Mouse (Mus musculus) liver, embryonic 14.5 days (tissue): Measurements from ENCODE around the gene Gstt3. TPM values are rescaled to one million over a fixed set of nuclear protein-coding genes. Genes with fewer than 3 reads are reported as not detected.

ENCODE experiments used
- ATAC-seq: fragments of 200-750 bp; cut with Nextera tagmentation; 2 replicates; pipeline ENCODE4 v1.8.0; 2017; ENCODE audit warnings: moderate number of reproducible peaks, mild to moderate bottlenecking, moderate library complexity; ENCODE audit not compliant: insufficient read depth
- DNase-seq, 3 experiments: peaks; one replicate each; pipeline ENCODE4 v3.0.0-alpha.2; 2012 to 2013; ENCODE audit warnings: low read depth in 3 of 3, low spot score in 3 of 3
- H3K27ac ChIP-seq: fragments of 300-500 bp; sonication (generic); 2 replicates; pipeline ENCODE4 v1.5.1; 2014; ENCODE audit warnings: moderate library complexity, mild to moderate bottlenecking, control low read depth, inconsistent platforms
- H3K27me3 ChIP-seq: fragments of 300-500 bp; sonication (generic); 2 replicates; pipeline ENCODE4 v1.6.1; 2014; ENCODE audit warnings: mild to moderate bottlenecking, low read length, moderate library complexity; ENCODE audit not compliant: control insufficient read depth, insufficient read depth
- H3K36me3 ChIP-seq: fragments of 300-500 bp; sonication (generic); replicated peaks from 2 replicates; pipeline ENCODE4 v1.6.1; 2014; ENCODE audit warnings: low read depth; ENCODE audit not compliant: control insufficient read depth, insufficient read depth
- H3K4me1 ChIP-seq, 2 experiments: fragments of 200-500 bp in 1 of 2; fragments of 300-500 bp in 1 of 2; sonication (generic) in 1 of 2; replicated peaks; 2 replicates each; pipeline ENCODE4 v1.6.1; 2012 to 2014; ENCODE audit warnings: antibody characterized with exemption in 1 of 2, inconsistent platforms in 1 of 2, low read length in 1 of 2; ENCODE audit not compliant: control insufficient read depth in 2 of 2, insufficient read depth in 2 of 2
- H3K4me2 ChIP-seq: fragments of 300-500 bp; sonication (generic); 2 replicates; pipeline ENCODE4 v1.6.1; 2014; ENCODE audit warnings: low read depth, mild to moderate bottlenecking, control low read depth, moderate library complexity
- H3K4me3 ChIP-seq, 2 experiments: fragments of 200-500 bp in 1 of 2; fragments of 300-500 bp in 1 of 2; sonication (generic) in 1 of 2; 2 replicates each; pipeline ENCODE4 v1.5.1; 2012 to 2014; ENCODE audit warnings: low read depth in 2 of 2, low read length in 2 of 2, mild to moderate bottlenecking in 2 of 2, control low read depth in 1 of 2, inconsistent platforms in 1 of 2, moderate library complexity in 1 of 2; ENCODE audit not compliant: insufficient read depth in 1 of 2
- H3K9ac ChIP-seq: fragments of 300-500 bp; sonication (generic); replicated peaks from 2 replicates; pipeline ENCODE4 v1.6.1; 2014; ENCODE audit warnings: mild to moderate bottlenecking, control low read depth, moderate library complexity
- H3K9me3 ChIP-seq: fragments of 300-500 bp; sonication (generic); 2 replicates; pipeline ENCODE4 v1.6.1; 2016; ENCODE audit warnings: low read length, mixed read lengths; ENCODE audit not compliant: control insufficient read depth
- CTCF ChIP-seq: IDR thresholded peaks from 2 replicates; pipeline ENCODE4 v1.5.1; 2016; ENCODE audit warnings: antibody characterized with exemption, low read depth, control low read depth
- EP300 ChIP-seq: IDR thresholded peaks from 2 replicates; pipeline ENCODE4 v1.6.1; 2016; ENCODE audit warnings: antibody characterized with exemption, low read depth
- WGBS: fragments of 180-500 bp; shearing (Covaris S2); extraction: QIAGEN DNeasy Blood & Tissue Kit; methylation state at CpG from one replicate; pipeline ENCODE4 v1.1.7; 2014; ENCODE audit not compliant: insufficient replicate concordance; 5-methylcytosine and 5-hydroxymethylcytosine counted together
- polyA plus RNA-seq, 2 experiments: library from polyadenylated mRNA; depleted of rRNA in 1 of 2; stranded (reverse) in 1 of 2; unstranded in 1 of 2; fragments of >200 nt; fragmentation: Nextera tagmentation in 1 of 2; extraction: Ambion mirVana in 1 of 2; gene quantifications; 2 replicates each; pipeline versions ENCODE4 v1.2.1 to v1.2.3; 2012 to 2014

Gstt3 gene
- polyA plus RNA-seq (2012; rRNA removed) (5.3 and 5.5 TPM in 2 replicates), polyA plus RNA-seq (2014; fragmentation: Nextera tagmentation; extraction: Ambion mirVana) (9.4 and 12.0 TPM in 2 replicates)

- no peak for DNase-seq
- H3K9ac ChIP-seq, result peak within 1 kb of the TSS; percentile 31; the same call in 1 of the 2 replicates
- ATAC-seq, result 0 out of 2 replicates have a peak, but pooled peaks have one; percentile 33
- no peaks in the 10 kb centered on the region for H3K9me3 ChIP-seq
- H3K4me1 ChIP-seq, result peaks cover 0 to 2% of the 10 kb centered on the region in 2 experiments; a peak in 1 of 4 replicates
- 1% methylated on average over 28 of the region's 28 CpGs for WGBS
- peaks cover 25% of the 10 kb centered on the region for H3K27me3 ChIP-seq
- peak within 1 kb of the TSS; percentile 24 to 45 for H3K4me3 ChIP-seq
- TF ChIP-seq EP300 (no peak), CTCF (no peak)
- H3K27ac ChIP-seq, result no peak within 1 kb of the TSS
- H3K4me2 ChIP-seq, result peak within 1 kb of the TSS; percentile 49
- H3K36me3 ChIP-seq, result no peaks in the 10 kb centered on the region
Measured at GRCm38 (mm10) chr10:75780769-75781578, at the start of gene Gstt3, which contains the start of gene Gm20441. Gstt3 (minus strand) TSS chr10:75781414. Gm20441 (minus strand) TSS chr10:75780954.

GRCm38 (mm10) chr10:75830275-75830670 lies 49.1 kb upstream of the Gstt3 start:
- ATAC-seq (no peak), DNase-seq (no peak)
- no peaks in the 10 kb centered on the region for H3K27me3 ChIP-seq
- no peaks in the 10 kb centered on the region for H3K9me3 ChIP-seq
- H3K9ac ChIP-seq, result no peak overlapping the region
- H3K27ac ChIP-seq, result no peak overlapping the region
- WGBS, result 68% methylated on average over 2 of the region's 2 CpGs
- H3K4me3 ChIP-seq, result no peak overlapping the region
- H3K36me3 ChIP-seq, result no peaks in the 10 kb centered on the region
- H3K4me2 ChIP-seq, result no peak overlapping the region
- TF ChIP-seq CTCF (no peak), EP300 (no peak)
- peaks cover 9 to 15% of the 10 kb centered on the region in 2 experiments for H3K4me1 ChIP-seq

DNA sequence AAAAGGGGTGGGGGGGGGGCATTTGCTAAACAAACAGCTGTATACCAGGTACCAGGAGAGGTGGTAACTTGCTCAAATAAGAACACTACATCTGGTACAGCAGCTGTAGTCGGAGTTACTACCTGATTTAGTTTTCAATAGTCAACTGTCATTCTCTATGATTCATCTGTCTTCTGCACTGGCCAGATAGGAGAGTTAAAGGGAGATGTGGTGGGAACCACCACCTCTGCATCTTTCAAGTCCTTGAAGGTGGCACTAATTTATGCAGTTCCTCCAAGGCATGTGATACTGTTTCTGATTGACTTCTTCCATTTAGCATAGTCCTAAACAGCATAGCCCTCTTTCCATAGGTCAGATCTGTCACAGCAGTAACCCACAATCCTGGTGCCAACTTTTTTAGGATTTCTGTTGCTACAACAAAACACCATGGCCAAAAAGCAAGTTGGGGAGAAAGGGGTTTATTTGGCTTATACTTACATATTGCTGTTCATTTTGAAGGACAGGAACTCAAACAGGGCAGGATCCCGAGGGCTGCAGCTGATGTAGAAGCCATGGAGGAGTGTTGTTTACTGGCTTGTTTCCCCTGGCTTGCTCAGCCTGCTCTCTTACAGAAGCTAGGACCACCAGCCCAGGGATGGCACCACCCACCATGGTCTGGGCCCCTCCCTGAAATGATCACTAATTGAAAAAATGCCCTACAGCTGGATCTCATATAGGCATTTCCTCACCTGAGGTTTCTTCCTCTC lies 48.5 kb upstream of the Gstt3 start:
- 41% methylated on average over 2 of the region's 2 CpGs for WGBS
- Histone ChIP-seq H3K4me2 (no peak overlapping the region), H3K9me3 (no peaks in the 10 kb centered on the region)

GRCm38 (mm10) chr10:75828500-75828931 lies 47.3 kb upstream of the Gstt3 start:
- H3K27me3 ChIP-seq, result no peaks in the 10 kb centered on the region
- TF ChIP-seq CTCF (no peak), EP300 (no peak)
- H3K4me1 ChIP-seq, result no peaks in the 10 kb centered on the region; a peak in 1 of 4 replicates
- DNase-seq, result no peak
- H3K9me3 ChIP-seq, result no peaks in the 10 kb centered on the region
- H3K27ac ChIP-seq, result no peak overlapping the region
- no peak overlapping the region for H3K4me3 ChIP-seq
- ATAC-seq, result no peak
- H3K4me2 ChIP-seq, result no peak overlapping the region
- H3K36me3 ChIP-seq, result no peaks in the 10 kb centered on the region
- H3K9ac ChIP-seq, result no peak overlapping the region

More for the DNA sequence above, 48.5 kb upstream of the Gstt3 start:
- Histone ChIP-seq H3K27me3 (no peaks in the 10 kb centered on the region), H3K4me3 (no peak overlapping the region), H3K36me3 (no peaks in the 10 kb centered on the region), H3K4me1 (peaks cover 4 to 10% of the 10 kb centered on the region in 2 experiments), H3K9ac (no peak overlapping the region), H3K27ac (no peak overlapping the region)
- DNase-seq, result no peak
- no peak for ATAC-seq
- TF ChIP-seq EP300 (no peak), CTCF (no peak)
